Mouse (Mus musculus) kidney, postnatal 14 days (tissue): ENCODE results near the gene Ythdf2.

Experiments used
- DNase-seq: peaks from one replicate; pipeline ENCODE4 v3.0.0; 2022; ENCODE audit warnings: mixed read lengths

The Ythdf2 gene

DNA sequence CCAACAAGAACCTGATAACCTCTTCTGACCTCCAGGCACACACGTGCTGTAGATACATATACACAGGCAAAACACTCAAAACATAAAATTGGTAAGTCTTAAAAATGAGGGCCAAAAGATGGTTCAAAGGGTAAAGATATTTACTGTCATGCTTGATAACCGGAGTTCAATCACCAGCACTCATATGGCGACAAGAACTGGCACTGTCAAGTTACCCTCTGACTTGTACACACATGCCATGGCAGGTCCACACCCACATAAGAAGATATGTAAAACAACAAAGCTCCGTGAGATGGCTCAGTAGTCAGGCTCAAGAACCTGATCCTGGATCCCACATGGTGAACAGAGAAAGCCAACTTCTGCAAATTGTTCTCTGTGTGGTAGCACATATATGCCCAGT is 4.8 kb downstream of the Ythdf2 start:
- no peak for DNase-seq

DNA sequence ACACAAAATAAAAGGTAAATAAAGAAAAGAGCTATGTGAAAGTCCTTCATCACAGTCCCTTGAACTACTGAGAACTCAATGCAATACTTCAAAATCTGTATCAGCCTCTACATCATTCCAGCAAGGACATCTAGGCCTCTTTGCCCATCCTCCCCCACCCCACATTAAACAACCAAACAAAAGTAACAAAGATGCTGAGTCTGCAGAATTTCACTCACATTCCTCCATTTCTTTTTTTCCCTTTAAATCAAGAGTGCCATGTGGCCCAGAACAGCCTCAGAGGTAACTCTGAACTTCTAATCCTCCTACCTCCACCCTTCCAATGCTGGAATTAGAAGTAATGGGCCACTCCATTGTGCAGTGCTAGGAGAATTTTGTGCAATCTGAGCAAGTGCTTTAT is 13.3 kb downstream of the Ythdf2 start:
- DNase-seq = no peak

DNA sequence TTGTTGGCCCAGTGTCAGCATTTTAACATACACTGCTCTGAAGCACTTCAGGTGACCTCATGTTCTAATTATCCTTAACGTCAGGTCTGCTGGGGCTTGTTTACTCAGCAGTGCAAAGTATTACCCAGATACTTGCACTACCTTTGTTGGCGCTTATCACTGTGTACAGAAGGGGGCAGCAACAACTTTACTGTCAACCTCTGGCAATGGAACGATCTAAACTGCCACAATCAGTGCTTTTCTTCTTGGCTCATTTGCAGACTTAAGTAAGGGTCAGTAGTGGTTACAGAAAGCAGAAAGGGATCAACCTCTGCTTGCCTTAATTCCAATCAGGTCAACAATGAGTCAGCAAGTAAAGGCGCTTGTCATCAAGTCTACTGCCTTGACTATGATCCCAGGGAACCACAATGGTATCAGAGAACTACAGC is 13.8 kb downstream of the Ythdf2 start:
- DNase-seq = peak; percentile 76

DNA sequence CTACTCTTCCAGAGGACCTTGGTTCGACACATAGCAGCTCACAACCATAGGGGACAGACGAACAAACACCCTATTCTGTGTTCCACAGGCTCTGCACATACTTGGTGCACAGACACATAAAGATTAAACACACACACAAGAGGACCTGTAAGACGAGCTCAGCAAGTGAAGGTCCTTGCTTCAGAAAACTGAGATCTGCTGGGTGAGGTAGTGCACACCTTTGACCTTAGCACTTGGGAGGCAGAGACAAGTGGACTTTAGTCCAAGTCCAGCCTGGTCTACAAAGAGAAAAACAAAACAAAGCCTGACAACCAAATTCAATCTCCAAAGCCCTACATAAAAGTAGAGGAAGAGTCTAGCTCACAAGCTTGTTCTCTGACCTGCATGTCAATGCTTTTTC is 17.1 kb downstream of the Ythdf2 start:
- DNase-seq = peak; percentile 43

DNA sequence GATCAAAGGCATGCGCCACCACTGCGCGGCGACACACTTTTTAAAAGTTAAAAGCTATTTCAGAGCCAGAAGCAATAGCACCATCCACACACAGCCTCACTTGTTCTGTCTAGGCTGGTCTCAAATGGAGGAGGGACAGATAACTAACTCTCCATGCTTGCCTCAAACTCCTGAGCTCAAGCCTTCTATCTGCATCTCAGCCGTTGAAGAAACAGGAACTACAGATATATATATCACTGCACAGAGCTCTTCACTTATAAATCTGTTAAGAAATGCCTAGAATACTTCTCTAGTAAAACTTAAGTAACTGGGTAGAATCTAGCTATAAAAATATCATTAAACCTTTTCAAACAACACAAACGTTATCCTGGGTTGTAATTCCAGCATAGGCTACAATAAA is 17.7 kb downstream of the Ythdf2 start:
- no peak for DNase-seq

DNA sequence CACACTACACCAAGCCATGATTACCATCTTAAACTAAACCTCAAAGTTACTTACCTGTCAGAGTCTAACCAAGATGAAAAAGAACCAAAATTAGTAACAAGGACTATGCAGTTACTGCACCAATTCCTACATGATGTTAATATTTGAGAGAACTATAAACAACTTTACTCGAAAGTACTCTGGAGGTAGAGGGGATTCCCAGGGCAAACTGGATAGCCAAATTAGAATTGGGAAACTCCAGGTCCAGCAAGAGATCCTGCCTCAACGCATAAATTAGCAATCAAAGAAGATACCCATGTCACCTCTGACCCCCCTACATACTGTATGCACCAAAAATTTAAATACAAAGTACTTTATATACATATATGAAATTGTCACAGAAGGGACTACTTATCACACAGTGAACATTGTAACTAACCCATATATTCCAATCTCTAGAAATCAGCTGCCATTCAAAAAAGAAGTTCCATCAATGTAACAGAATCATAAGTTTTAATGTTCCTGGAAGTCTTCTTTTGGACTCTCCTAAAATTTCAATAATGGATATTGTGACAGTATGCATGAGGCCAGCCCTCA is 24.2 kb downstream of the Ythdf2 start:
- no peak for DNase-seq

DNA sequence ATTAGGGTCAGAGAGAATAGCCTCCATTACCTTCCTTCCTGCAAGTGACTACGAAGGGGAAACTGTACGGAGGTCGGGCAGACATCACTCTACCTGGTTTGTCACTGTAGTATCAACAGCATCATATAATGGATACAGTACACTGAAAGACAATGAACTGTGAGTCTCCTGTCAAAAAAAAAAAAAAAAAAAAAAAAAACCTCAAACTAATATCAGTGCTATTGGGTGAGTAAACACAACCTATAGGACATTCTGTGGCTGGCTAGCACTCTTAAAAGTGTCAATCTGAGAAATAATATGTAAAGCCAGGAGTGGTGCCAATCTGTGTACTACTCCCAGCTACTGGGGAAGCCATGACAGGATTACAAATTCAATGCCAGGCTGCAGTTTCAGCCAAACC is 28.9 kb downstream of the Ythdf2 start:
- no peak for DNase-seq

DNA sequence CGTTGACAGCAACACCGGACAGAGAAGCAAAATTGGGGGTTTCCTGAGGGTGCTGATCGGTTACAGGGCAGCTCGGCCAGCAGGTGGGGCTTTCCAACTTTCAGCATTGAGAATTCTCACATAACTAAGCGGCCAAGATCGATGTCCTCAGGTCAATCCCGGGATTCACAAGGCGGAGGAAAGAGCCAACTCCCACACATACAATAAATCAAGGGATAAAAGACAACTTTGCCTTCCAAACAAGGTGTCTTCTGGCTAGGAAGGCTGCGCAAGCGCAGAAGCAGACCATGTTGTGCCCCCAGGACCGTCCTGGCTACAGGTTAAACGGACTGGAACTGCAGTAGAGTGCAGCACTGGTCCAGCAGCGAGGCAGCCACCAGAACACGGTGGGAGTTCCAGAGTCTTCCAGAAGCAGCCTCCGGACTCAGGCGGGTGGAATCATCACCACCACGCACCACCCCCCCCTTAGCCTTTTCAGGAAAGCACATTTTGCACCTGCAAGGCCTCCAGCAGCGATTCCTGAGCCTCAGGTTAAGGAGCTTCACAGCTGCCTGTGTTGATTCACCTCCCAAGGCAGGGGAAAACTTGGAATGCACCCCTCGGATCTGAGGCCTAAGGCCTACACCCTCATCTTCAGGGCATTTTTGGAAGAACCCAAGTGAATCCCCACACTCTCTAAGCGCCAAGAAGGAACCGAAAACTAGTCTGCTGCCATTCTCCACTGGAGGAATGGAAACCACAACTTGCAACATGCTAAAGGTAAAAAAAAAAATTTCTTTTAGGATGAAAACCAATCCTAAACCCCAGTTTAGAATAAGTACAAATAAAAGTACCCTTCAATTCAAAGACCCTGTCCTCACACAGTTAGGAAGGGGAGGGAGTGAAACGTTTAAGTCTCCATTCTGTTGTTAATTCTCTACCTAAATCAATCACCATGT is 30.1 kb downstream of the Ythdf2 start:
- peak; percentile 56 for DNase-seq

DNA sequence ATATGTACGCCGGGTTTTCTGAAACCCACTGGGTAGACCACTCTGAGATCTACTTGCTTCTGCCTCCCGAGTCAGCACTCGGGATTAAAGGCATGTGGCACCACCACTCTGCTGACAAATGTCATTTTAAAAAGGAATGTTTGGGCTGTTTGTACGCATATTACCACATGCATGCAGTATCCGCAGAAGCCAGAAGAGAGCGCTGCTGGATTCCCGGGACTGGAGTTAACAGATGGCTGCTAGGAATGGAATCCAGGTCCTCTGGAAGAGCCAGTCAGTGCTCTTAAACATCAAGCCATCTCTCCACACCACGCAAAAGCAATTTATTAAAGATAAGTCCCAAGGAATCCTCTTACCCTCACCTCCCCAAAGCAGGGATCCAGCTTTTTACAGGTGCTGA is 31.4 kb downstream of the Ythdf2 start:
- peak; percentile 41 for DNase-seq

DNA sequence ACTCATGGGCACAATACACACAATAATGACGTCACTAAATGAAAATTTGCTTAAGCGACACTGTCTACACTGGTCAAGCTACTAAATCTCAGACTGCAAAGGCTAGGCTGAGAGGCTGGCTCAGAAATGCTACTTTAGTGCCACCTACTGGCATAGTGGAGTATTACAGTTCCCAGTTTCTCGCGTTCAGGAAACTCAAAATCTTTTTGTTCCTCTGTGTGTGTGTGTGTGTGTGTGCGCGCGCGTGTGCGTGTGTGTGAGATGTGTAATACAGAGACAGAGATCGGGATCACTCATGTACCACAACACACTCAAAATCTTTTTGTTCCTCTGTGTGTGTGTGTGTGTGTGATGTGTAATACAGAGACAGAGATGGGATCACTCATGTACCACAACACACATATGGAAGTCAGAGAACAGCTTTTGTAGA is 33.5 kb downstream of the Ythdf2 start:
- peak; percentile 73 for DNase-seq

DNA sequence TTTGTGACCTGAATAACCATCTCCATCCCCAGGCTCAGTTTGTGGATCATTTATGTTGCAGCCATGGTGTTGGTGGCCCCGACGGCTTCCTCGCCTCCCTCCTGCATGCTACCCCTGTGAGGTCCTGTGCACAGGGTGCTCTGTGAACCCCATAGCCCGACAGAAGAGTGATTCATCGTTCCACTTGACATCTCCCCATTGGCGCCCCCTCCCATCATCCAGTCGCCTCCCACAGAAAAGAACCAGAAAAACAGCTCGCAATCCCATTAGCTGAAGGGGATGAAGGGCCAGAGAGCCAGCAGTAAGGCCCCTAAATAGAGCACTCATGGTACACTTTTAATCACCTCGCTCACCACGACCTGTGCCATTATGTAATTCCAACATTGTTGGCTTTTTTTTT is 35.6 kb downstream of the Ythdf2 start:
- no peak for DNase-seq

DNA sequence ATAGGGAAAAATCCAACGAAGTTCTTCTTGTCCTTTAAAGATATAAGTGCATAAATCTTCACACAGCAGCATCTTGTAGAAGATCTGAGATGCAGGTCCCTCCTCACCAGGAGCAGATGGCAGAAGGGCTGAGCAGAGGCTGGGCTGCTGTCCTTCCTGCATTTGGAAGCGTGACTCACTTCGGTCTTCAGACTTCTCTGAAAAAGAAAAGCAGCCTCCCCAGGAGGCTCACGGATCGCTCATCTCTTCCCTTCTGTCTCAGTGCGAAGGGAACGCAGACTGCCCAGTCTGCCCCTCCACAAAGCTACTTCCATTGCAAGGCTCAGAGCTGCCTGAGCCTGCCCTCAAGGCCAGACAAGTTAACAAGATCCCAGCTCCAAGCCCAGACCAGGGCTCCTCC is 41.2 kb downstream of the Ythdf2 start:
- DNase-seq = no peak

DNA sequence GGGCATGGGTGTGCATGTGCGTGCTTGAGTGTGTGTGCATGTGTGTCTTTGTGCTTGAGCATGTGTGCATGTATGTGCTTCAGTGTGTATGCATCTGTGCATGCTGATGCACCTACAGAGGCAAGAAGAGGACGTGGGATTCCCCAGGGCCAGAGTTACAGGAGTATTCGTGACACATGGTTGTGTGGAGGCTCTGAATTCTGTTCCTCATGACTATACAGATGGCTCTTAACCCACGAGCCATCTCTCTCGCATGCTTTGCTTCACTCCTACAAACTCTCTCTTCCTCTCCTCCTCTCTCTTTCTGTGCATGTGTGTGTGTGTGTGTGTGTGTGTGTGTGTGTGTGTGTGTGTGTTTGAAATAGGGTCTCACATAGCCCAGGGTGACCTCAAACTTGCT is 42.3 kb downstream of the Ythdf2 start:
- DNase-seq = no peak

DNA sequence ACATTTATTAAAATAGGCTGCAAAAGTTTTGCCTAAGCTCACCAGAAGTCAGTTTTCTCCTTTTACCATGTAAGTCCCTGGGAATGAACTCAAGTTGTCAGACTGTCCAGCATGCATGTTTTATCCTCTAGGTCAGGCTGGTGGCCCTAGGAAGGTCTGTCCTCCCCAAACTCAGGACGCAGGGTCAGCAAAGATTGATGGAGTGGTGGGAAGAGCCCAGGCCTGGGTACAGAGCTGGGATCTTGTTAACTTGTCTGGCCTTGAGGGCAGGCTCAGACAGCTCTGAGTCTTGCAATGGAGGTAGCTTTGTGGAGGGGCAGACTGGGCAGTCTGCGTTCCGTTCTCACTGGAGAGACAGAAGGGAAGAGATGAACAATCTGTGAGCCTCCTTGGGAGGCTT is 42.8 kb downstream of the Ythdf2 start:
- DNase-seq = no peak

DNA sequence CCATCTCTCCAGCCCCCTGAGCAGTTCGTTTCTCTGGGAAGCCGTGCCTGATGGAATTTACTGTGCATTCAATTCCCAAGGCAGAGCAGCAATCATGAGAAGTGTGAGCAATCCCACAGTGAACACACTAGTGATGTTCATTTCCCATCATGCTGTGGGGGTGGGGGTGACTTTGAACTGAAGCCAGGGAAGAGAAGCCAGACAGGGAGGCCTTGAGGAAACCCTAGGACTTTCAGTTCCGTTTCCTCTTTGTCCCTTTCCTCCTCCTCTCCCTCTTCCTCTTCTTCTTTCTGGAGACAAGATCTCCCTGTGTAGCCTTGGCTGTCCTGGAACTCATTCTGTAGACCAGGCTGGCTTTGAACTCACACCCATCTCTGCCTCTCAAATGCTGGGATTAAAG is 44.7 kb downstream of the Ythdf2 start:
- DNase-seq = no peak

DNA sequence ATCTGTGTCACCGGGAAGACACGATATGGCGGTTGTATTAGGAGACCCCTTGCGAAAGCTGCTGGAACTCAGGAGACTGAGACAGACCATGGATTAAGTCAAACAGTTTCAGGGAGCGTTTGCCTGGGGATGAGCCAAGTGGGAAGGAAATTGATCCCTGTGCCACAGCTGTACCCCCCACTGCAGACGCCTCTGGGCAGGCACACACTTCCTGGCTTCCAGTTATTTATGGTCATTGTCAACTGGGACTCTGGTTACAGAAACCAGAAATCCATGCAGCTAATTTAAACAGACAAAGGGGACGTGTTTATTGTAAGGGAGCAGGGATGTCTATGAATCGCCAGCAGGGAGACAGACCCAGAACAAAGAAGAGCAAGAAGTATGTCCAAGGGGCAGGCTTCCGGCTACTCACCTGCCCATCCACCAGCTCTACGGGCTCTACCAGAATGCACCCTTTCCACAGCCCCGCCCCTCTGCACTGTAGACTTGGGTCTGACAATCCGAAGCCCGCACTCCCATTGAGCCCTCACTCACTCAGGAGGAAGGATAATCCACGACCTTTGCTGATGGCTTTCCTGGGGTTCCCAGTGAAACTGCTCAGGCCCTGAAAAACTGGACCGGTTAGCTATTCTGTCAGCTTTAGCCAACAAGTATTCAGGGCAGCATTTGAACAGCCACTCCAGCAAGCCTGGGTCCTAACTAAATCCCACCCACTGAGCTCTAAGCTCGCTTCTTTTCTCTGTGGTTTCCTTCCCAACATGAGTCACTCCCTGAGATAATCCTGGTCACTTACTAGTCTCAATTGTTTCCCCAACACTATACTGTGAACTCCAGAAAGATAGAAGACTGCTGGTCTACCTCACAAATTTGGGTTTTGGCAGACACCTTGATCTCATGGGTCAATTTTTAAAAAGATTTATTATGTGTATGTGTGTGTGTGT is 45.5 kb downstream of the Ythdf2 start:
- no peak for DNase-seq

DNA sequence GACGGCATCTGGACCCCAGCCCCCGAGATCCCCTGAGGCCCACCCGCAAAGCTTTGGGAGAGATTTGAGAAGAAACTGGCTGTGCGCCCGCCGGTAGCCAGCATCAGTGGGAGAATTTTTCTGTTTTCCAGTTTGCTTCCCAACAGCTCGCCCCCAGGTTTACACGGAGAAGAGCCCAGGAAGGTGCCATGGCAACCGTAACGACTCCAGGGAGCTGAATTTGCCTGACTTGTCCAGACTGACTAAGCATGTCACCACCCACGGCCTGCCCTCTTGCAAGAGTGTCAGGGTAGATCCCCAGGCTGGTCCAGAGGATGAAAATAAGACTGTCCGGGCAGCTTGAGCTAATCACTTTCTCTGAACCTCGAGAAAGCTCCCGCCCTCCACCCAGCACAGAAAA is 46.4 kb downstream of the Ythdf2 start:
- no peak for DNase-seq

DNA sequence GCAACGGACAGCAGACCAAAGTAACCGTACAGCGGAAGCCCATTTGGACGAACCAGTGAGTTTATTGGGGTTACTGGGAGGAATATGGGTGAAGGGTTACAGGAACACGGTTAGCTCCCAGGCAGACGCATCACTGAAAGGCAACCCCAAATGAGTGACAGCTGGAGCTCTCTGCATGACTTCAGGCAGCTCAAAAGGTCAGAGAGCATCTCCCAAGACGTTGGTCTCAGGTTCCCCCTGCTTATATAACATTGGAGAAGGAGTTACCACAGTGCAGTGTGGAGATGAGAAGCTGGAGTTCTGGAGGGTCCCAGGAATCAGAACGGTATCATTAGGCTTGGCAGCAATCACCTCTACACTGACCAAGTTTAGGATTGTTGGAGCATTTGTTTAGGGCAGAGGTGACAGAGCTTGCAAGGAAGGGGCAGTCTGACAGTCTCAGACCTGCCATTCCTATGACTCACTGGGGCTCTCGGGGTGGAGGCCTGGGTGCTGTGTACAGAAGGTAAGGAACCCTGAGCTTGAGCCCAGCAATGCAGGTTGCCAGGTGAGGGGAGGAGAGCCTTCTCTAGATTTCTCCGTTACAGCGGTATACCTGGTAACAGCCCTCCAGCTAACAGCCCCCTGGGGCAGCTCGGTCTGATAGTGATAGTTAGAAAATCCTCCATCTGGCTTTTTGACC is 55.0 kb downstream of the Ythdf2 start:
- no peak for DNase-seq

DNA sequence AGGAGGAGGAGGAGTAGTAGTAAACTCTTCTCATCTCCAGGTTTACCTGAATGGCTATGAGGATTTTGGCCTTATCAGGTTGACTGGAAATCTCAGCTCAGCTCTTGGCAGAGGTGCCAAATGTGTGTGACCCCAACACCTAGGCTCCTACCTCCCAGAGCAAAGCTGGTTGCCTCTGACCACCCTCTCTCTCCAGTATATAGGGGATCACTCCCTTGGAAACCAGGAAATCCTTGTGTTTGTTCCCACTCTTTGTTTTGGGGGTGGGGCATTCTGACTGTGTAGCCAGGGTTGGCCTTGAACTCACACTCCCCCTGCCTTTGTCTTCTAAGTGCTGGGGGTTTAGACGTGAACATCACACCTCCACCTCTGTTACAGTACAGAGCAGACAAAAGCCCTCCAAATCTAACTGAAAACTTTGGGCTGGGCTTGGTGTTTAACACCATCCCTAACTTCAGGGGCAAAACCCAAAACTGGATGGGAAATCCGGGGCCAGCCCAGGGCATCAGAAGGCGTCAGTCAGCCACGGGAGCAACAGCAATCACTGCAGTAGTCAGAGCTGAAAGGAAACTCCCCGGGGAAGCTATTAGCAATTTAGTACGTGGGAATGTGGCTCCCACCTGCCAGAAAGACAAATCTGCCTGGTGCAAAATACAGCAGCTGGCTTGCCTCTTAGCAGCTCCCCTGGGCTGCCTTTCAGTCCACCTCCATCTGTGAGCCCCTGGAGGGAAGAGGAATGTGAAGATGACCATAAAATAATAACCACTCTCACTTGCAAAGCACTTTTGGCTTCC is 57.0 kb downstream of the Ythdf2 start:
- DNase-seq = no peak

DNA sequence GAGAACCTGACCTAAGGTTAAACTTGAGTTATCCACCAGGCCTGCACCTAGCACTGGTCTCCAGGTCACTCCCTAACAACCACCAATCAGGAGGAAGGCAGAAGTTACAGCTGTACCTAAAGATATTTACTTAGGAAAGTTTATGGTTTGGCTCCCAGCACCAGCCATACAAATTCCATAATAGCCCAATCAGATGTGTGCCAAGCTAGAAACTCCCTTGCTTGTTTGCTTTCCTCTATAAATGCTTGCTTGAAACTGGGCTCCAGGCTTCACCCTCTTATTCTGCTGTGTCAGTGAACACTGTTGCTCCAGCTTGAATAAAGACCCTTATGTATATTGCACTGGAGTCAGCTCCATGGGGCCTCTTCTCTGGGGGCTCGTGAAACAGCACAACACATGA is 60.4 kb downstream of the Ythdf2 start:
- no peak for DNase-seq

DNA sequence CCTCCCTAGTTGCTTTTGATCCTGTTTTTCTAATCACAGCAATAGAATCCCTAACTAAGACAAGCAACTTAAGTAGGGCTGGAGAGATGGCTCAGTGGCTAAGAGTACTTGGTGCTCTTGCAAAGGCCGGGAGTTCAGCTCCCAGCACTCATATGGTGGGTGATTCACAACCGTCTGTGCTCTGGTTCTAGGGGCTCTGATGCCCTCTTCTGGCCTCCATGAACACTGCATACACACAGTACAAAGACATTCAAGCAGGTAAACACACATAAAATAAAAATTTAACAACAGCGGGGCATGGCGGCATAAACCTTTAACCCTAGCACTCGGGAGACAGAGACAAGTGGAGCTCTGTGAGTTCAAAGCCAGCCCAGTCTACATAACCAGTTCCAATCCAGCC is 65.9 kb downstream of the Ythdf2 start:
- DNase-seq = no peak

DNA sequence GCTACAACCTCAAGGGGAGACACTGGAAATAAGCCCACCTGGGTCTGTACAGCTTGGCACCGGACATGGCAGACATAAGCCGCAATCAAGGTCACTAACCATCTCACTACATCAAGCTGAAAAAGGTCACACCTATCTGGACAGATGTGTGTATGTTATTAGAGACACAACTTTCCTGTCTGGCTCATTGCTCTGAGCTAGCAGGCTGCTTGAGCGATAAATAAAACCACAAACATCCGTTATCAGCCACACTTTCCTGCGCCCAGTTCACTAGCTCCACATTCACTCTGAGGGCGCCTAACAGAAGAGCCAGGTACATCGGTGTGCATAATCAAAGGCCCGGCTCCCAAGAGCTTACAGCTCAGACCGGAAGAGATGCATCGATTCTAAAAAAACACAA is 67.0 kb downstream of the Ythdf2 start:
- DNase-seq = no peak
